Mouse (Mus musculus) erythroblast, embryonic 14.5 days (primary cell): Measurements from ENCODE around the gene Traf4. TPM values are rescaled to one million over a fixed set of nuclear protein-coding genes. Genes with fewer than 3 reads are reported as not detected.
"Not testable (repeated sequence)": the region's sequence is repeated elsewhere in the genome, so short reads cannot be mapped to it uniquely, and the experiment has no call there.

Experiments used
- H3K27me3 ChIP-seq: 2 replicates; pipeline ENCODE4 v1.6.1; 2012; ENCODE audit warnings: inconsistent platforms; ENCODE audit not compliant: control insufficient read depth
- H3K36me3 ChIP-seq: 2 replicates; pipeline ENCODE4 v1.6.1; 2012; ENCODE audit warnings: mild to moderate bottlenecking, inconsistent platforms; ENCODE audit not compliant: control insufficient read depth
- H3K4me1 ChIP-seq: 2 replicates; pipeline ENCODE4 v1.6.1; 2012; ENCODE audit warnings: inconsistent platforms; ENCODE audit not compliant: control insufficient read depth
- H3K4me3 ChIP-seq: replicated peaks from 2 replicates; pipeline ENCODE3; 2012; ENCODE audit warnings: moderate library complexity, mild to moderate bottlenecking, inconsistent platforms
- H3K9me3 ChIP-seq: 2 replicates; pipeline ENCODE4 v1.6.1; 2012; ENCODE audit warnings: low read length, inconsistent platforms, mixed read lengths; ENCODE audit not compliant: control insufficient read depth
- GATA1 ChIP-seq: IDR thresholded peaks from 2 replicates; pipeline ENCODE4 v1.6.1; 2012; ENCODE audit warnings: low read length, inconsistent platforms, mixed read lengths
- TAL1 ChIP-seq: IDR thresholded peaks from 3 replicates; pipeline ENCODE4 v1.6.1; 2012; ENCODE audit warnings: low read length, inconsistent platforms, mixed read lengths
- polyA plus RNA-seq: library from polyadenylated mRNA; stranded (reverse); fragments of >175 nt; gene quantifications from 2 replicates; pipeline ENCODE4 v1.2.3, GENCODE M21; 2012

Traf4 gene
- polyA plus RNA-seq, 1 experiment, result 7.2 TPM

GRCm38 (mm10) chr11:78202372-78202771 is 37.0 kb upstream of the Traf4 start:
- TF ChIP-seq GATA1 (no peak), TAL1 (no peak)
- peaks cover 39% of the 10 kb centered on the region for H3K36me3 ChIP-seq
- no peaks in the 10 kb centered on the region for H3K27me3 ChIP-seq
- no peaks in the 10 kb centered on the region for H3K4me1 ChIP-seq
- H3K9me3 ChIP-seq, result no peaks in the 10 kb centered on the region
- no peak overlapping the region for H3K4me3 ChIP-seq

- Histone ChIP-seq H3K27me3 (peaks cover 33% of the 10 kb centered on the region), H3K36me3 (no peaks in the 10 kb centered on the region; the same call in 1 of the 2 replicates), H3K9me3 (no peaks in the 10 kb centered on the region), H3K4me3 (peak overlapping the region; percentile 65), H3K4me1 (peaks cover 16% of the 10 kb centered on the region)
- TF ChIP-seq TAL1 (no peak), GATA1 (no peak)
Measured at GRCm38 (mm10) chr11:78195101-78195863, 29.9 kb upstream of the Traf4 start.

- H3K4me3 ChIP-seq, result peak overlapping the region; percentile 65
- TF ChIP-seq TAL1, result no peak
- TF ChIP-seq GATA1, result no peak
- H3K9me3 ChIP-seq, result no peaks in the 10 kb centered on the region; the same call in 1 of the 2 replicates
- no peaks in the 10 kb centered on the region; the same call in 1 of the 2 replicates for H3K36me3 ChIP-seq
- peaks cover 40% of the 10 kb centered on the region for H3K27me3 ChIP-seq
- H3K4me1 ChIP-seq, result peaks cover 18% of the 10 kb centered on the region
Measured at GRCm38 (mm10) chr11:78194411-78195100, 29.2 kb upstream of the Traf4 start.

- Histone ChIP-seq H3K36me3 (no peaks in the 10 kb centered on the region; the same call in 1 of the 2 replicates), H3K4me1 (peaks cover 29% of the 10 kb centered on the region), H3K4me3 (peak within 1 kb of the TSS; percentile 65), H3K9me3 (peaks cover 14% of the 10 kb centered on the region), H3K27me3 (peaks cover 55% of the 10 kb centered on the region)
- no peak for TF ChIP-seq GATA1
- no peak for TF ChIP-seq TAL1
Measured at GRCm38 (mm10) chr11:78193113-78193512, 27.7 kb upstream of the Traf4 start, which contains the start of gene Proca1. Proca1 (plus strand) TSS chr11:78193392.

GRCm38 (mm10) chr11:78190041-78190440 is 24.7 kb upstream of the Traf4 start:
- H3K4me3 ChIP-seq, result no peak overlapping the region
- no peak for TF ChIP-seq TAL1
- TF ChIP-seq GATA1, result no peak
- peaks cover 80% of the 10 kb centered on the region for H3K27me3 ChIP-seq
- no peaks in the 10 kb centered on the region; the same call in 1 of the 2 replicates for H3K36me3 ChIP-seq
- H3K9me3 ChIP-seq, result peaks cover 15% of the 10 kb centered on the region
- peaks cover 24% of the 10 kb centered on the region for H3K4me1 ChIP-seq

- H3K9me3 ChIP-seq, result peaks cover 15% of the 10 kb centered on the region
- no peaks in the 10 kb centered on the region; the same call in 1 of the 2 replicates for H3K36me3 ChIP-seq
Measured at GRCm38 (mm10) chr11:78189234-78190040, 24.0 kb upstream of the Traf4 start.

GRCm38 (mm10) chr11:78188331-78189233 is 23.2 kb upstream of the Traf4 start, which contains the start of gene Rab34:
Rab34 (plus strand) TSS chr11:78188430.
- Histone ChIP-seq H3K4me3 (peak within 1 kb of the TSS; percentile 52), H3K9me3 (peaks cover 15% of the 10 kb centered on the region), H3K36me3 (no peaks in the 10 kb centered on the region; the same call in 1 of the 2 replicates), H3K4me1 (peaks cover 23% of the 10 kb centered on the region), H3K27me3 (peaks cover 74% of the 10 kb centered on the region)
- TF ChIP-seq GATA1 (no peak), TAL1 (no peak)

More at GRCm38 (mm10) chr11:78189234-78190040, 24.0 kb upstream of the Traf4 start:
- peak overlapping the region; percentile 52 for H3K4me3 ChIP-seq
- H3K27me3 ChIP-seq, result peaks cover 80% of the 10 kb centered on the region
- H3K4me1 ChIP-seq, result peaks cover 21% of the 10 kb centered on the region
- TF ChIP-seq GATA1 (no peak), TAL1 (no peak)

- H3K36me3 ChIP-seq, result peaks cover 30% of the 10 kb centered on the region
- not testable (repeated sequence) for H3K4me3 ChIP-seq
- peaks cover 58% of the 10 kb centered on the region for H3K4me1 ChIP-seq
- H3K9me3 ChIP-seq, result peaks cover 15% of the 10 kb centered on the region
- peaks cover 41% of the 10 kb centered on the region for H3K27me3 ChIP-seq
Measured at GRCm38 (mm10) chr11:78184702-78185101, 19.3 kb upstream of the Traf4 start.
